Mouse (Mus musculus) bone marrow macrophage, adult 2 months (primary cell): ENCODE data around the gene Csnk1g2.

Experiments used
- CTCF ChIP-seq: IDR thresholded peaks from 2 replicates; pipeline ENCODE4 v1.5.1; 2012; ENCODE audit warnings: low read depth, mild to moderate bottlenecking, low read length, moderate library complexity
- POLR2A ChIP-seq: IDR thresholded peaks from 2 replicates; pipeline ENCODE4 v1.6.1; 2012; ENCODE audit warnings: mild to moderate bottlenecking, low read depth, low read length, borderline replicate concordance

DNA sequence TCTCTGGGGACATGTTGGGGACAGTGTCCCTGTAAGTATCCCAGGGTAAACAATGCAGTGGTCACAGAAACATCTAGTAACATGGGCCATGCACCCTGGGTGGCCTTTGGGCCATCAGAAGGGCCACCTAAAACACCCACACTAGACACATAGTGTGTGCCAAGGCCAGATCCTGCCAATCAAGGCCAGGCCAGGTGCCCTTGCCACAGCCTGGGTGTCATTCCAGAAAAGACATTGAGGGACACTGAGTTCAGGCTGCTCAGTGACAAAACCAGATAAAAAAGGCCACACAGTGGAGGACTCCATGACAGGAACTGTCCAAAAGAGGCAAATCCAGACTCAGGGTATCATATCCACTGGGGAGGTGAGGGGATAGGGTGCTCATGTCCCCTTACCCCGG, 61.0 kb downstream of the Csnk1g2 start:
- TF ChIP-seq CTCF (no peak), POLR2A (no peak)
